Mouse (Mus musculus): ENCODE data around the gene Trim45. TPM values are rescaled to one million over a fixed set of nuclear protein-coding genes. Genes with fewer than 3 reads are reported as not detected.
A peak's percentile ranks its signal among the peaks of the same experiment; 100 is the strongest.

Gene Trim45
- total and polyA plus RNA-seq, 2 experiments from 2014 or later = 5.1 to 6.7 TPM

- H3K9ac ChIP-seq (replicated peaks; ENCODE audit: low read length, poor library complexity, severe bottlenecking) = no peak overlapping the region
- no peak for TF ChIP-seq CTCF (IDR thresholded peaks at IDR 0.05)
- no peaks in the 10 kb centered on the region for H3K27me3 ChIP-seq (ENCODE audit: insufficient read depth, low read length)
- ATAC-seq (ENCODE audit: low FRiP score) (no peak), DNase-seq (ENCODE audit: low spot score) (peak; percentile 35)
- no peak overlapping the region for H3K27ac ChIP-seq (ENCODE audit: low read depth, low read length)
- 65% methylated on average over 6 of the region's 6 CpGs for WGBS
- H3K4me2 ChIP-seq (ENCODE audit: low read depth, low read length, poor library complexity, severe bottlenecking) = no peak overlapping the region
- H3K4me3 ChIP-seq (ENCODE audit: low read depth, low read length) = no peak overlapping the region
- peaks cover 16% of the 10 kb centered on the region for H3K36me3 ChIP-seq (ENCODE audit: insufficient read depth, low read length)
- no peaks in the 10 kb centered on the region for H3K9me3 ChIP-seq (ENCODE audit: low read length)
- peaks cover 7% of the 10 kb centered on the region for H3K4me1 ChIP-seq (ENCODE audit: insufficient read depth, low read length)
Observed at GRCm38 (mm10) chr3:100924065-100924732, 2.2 kb downstream of the Trim45 start.

GRCm38 (mm10) chr3:100925176-100925575 lies 3.2 kb downstream of the Trim45 start:
- H3K4me3 ChIP-seq (ENCODE audit: low read depth, low read length) = no peak overlapping the region
- H3K36me3 ChIP-seq (ENCODE audit: insufficient read depth, low read length) = peaks cover 16% of the 10 kb centered on the region
- H3K4me2 ChIP-seq (ENCODE audit: low read depth, low read length, poor library complexity, severe bottlenecking) = no peak overlapping the region
- ATAC-seq (ENCODE audit: low FRiP score) = no peak
- peaks cover 7% of the 10 kb centered on the region for H3K4me1 ChIP-seq (ENCODE audit: insufficient read depth, low read length)
- DNase-seq (ENCODE audit: low spot score) = no peak
- H3K9ac ChIP-seq (replicated peaks; ENCODE audit: low read length, poor library complexity, severe bottlenecking) = no peak overlapping the region
- TF ChIP-seq CTCF (IDR thresholded peaks at IDR 0.05) = no peak
- no peaks in the 10 kb centered on the region for H3K27me3 ChIP-seq (ENCODE audit: insufficient read depth, low read length)
- WGBS = 86% methylated on average over 16 of the region's 16 CpGs
- no peak overlapping the region for H3K27ac ChIP-seq (ENCODE audit: low read depth, low read length)
- H3K9me3 ChIP-seq (ENCODE audit: low read length) = no peaks in the 10 kb centered on the region

DNA sequence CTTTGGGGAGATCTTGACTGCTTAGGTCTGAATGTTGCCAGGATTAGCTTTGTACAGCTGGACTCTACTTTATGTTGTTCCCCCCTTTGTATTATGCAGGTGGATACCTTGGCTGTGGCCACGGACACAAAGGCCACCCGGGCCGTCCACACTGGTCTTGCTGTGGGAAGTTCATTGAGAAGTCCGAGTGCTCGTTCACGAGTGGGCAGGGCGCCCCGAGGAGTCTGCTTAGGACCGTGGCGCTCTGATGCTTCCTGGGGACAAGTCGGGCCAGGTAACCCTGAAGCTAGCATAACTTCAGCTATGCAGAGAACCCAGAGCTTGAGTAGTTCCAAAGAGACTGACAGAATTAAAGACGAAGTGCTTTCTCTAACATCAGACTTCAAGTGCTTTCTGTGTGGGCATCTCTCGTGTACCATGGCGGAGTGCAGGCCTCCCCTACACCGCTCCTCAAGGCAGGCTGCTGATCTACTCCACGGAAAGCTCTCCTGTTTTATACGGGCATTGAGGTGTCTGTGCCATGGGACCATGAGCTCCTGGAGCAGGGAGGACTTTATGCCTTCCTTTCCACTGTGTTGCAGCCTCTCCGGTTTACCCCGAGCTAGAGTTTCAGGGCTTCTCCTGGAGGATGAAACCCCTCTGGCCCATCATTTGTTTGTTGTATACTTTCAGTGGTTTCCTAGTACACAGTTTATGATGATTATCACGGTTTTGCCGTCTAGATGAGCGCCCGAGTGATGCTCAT lies 9.5 kb downstream of the Trim45 start:
- H3K4me3 ChIP-seq (ENCODE audit: low read depth, low read length) = no peak overlapping the region
- H3K36me3 ChIP-seq (ENCODE audit: insufficient read depth, low read length) = peaks cover 44% of the 10 kb centered on the region
- no peak overlapping the region for H3K4me2 ChIP-seq (ENCODE audit: low read depth, low read length, poor library complexity, severe bottlenecking)
- ATAC-seq (ENCODE audit: low FRiP score) (no peak), DNase-seq (ENCODE audit: low spot score) (no peak)
- no peak overlapping the region for H3K9ac ChIP-seq (replicated peaks; ENCODE audit: low read length, poor library complexity, severe bottlenecking)
- no peaks in the 10 kb centered on the region for H3K9me3 ChIP-seq (ENCODE audit: low read length)
- no peak overlapping the region for H3K27ac ChIP-seq (ENCODE audit: low read depth, low read length)
- H3K4me1 ChIP-seq (ENCODE audit: insufficient read depth, low read length) = no peaks in the 10 kb centered on the region; the same call in 1 of the 2 replicates
- no peak for TF ChIP-seq CTCF (IDR thresholded peaks at IDR 0.05)
- 96% methylated on average over 23 of the region's 23 CpGs for WGBS
- H3K27me3 ChIP-seq (ENCODE audit: insufficient read depth, low read length) = no peaks in the 10 kb centered on the region

GRCm38 (mm10) chr3:100932077-100932944 lies 10.3 kb downstream of the Trim45 start:
- Histone ChIP-seq H3K27me3 (ENCODE audit: insufficient read depth, low read length) (no peaks in the 10 kb centered on the region), H3K4me3 (ENCODE audit: low read depth, low read length) (no peak overlapping the region), H3K4me2 (ENCODE audit: low read depth, low read length, poor library complexity, severe bottlenecking) (no peak overlapping the region), H3K27ac (ENCODE audit: low read depth, low read length) (no peak overlapping the region), H3K9me3 (ENCODE audit: low read length) (no peaks in the 10 kb centered on the region), H3K9ac (replicated peaks; ENCODE audit: low read length, poor library complexity, severe bottlenecking) (no peak overlapping the region), H3K4me1 (ENCODE audit: insufficient read depth, low read length) (no peaks in the 10 kb centered on the region), H3K36me3 (ENCODE audit: insufficient read depth, low read length) (peaks cover 44% of the 10 kb centered on the region)
- ATAC-seq (ENCODE audit: low FRiP score) = no peak
- WGBS = 76% methylated on average over 11 of the region's 11 CpGs
- peak; percentile 30; the same call in 1 of the 2 replicates for TF ChIP-seq CTCF (IDR thresholded peaks at IDR 0.05)
- no peak for DNase-seq (ENCODE audit: low spot score)

DNA sequence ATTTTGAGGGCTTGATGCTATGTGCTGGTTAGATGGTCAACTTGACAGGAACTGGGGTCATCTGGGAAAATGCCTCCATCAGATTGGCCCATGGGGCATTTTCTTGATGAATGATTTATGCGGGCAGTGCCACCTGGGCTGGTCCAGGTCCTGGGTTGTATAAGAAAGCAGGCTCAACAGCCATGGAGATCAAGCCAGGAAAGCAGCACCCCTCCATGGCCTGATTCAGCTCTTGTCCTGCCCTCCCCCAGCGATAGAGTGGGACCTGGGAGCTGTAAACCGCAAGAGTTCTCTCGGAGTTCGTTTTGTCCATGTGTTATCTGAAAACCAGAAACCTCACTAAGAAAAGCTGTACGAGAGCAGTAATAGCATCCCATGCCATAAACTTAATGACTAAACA lies 13.5 kb downstream of the Trim45 start:
- Histone ChIP-seq H3K27me3 (ENCODE audit: insufficient read depth, low read length) (no peaks in the 10 kb centered on the region), H3K9ac (replicated peaks; ENCODE audit: low read length, poor library complexity, severe bottlenecking) (no peak overlapping the region), H3K4me2 (ENCODE audit: low read depth, low read length, poor library complexity, severe bottlenecking) (no peak overlapping the region), H3K27ac (ENCODE audit: low read depth, low read length) (no peak overlapping the region), H3K4me3 (ENCODE audit: low read depth, low read length) (no peak overlapping the region), H3K36me3 (ENCODE audit: insufficient read depth, low read length) (peaks cover 32% of the 10 kb centered on the region), H3K9me3 (ENCODE audit: low read length) (no peaks in the 10 kb centered on the region), H3K4me1 (ENCODE audit: insufficient read depth, low read length) (no peaks in the 10 kb centered on the region)
- 97% methylated on average over 6 of the region's 6 CpGs for WGBS
- no peak for TF ChIP-seq CTCF (IDR thresholded peaks at IDR 0.05)
- ATAC-seq (ENCODE audit: low FRiP score) (no peak), DNase-seq (ENCODE audit: low spot score) (no peak)

Measured in midbrain, postnatal 0 days (tissue).